Mouse (Mus musculus): ENCODE results near the gene Sept4. TPM values are rescaled to one million over a fixed set of nuclear protein-coding genes. Genes with fewer than 3 reads are reported as not detected.

Gene Sept4
- 7.6 and 8.3 TPM in 2 replicates for polyA plus RNA-seq (2012; rRNA removed)

GRCm38 (mm10) chr11:87568255-87568953, at the start of gene Sept4:
TSS of gene Sept4 (plus strand) at chr11:87568903.

GRCm38 (mm10) chr11:87566501-87566900, 2.2 kb upstream of the Sept4 start, which contains the start of gene Gm11492:
TSS of gene Gm11492 (plus strand) at chr11:87566653.

GRCm38 (mm10) chr11:87591526-87592353, 23.0 kb downstream of the Sept4 start, which contains the start of gene Mtmr4:
TSS of gene Mtmr4 (plus strand) at chr11:87592162.

GRCm38 (mm10) chr11:87616790-87617474, 48.2 kb downstream of the Sept4 start, which contains the start of gene Hsf5:
TSS of gene Hsf5 (plus strand) at chr11:87617164.

Other genes starting within 250 kb of the Sept4 start
- gene Ppm1e, start 209.9 kb upstream of the Sept4 start, polyA plus RNA-seq (2012; rRNA removed): 2.1 and 2.2 TPM in 2 replicates
- 4.2 TPM in 2 replicates for gene Rad51c, start 163.9 kb upstream of the Sept4 start, polyA plus RNA-seq (2012; rRNA removed)
- gene Tex14, start 163.8 kb upstream of the Sept4 start, polyA plus RNA-seq (2012; rRNA removed): 0.12 and 0.20 TPM in 2 replicates
- gene Gm11492, start 2.2 kb upstream of the Sept4 start, polyA plus RNA-seq (2012; rRNA removed): not detected in 2 replicates
- 6.2 and 6.8 TPM in 2 replicates for gene Mtmr4, start 23.3 kb downstream of the Sept4 start, polyA plus RNA-seq (2012; rRNA removed)
- 0.02 TPM in 2 replicates for gene Hsf5, start 48.3 kb downstream of the Sept4 start, polyA plus RNA-seq (2012; rRNA removed)
- 3.4 and 4.6 TPM in 2 replicates for gene Rnf43, start 93.8 kb downstream of the Sept4 start, polyA plus RNA-seq (2012; rRNA removed)
- 113 and 125 TPM in 2 replicates for gene Supt4a, start 168.6 kb downstream of the Sept4 start, polyA plus RNA-seq (2012; rRNA removed)
- gene Tspoap1, start 191.6 kb downstream of the Sept4 start, polyA plus RNA-seq (2012; rRNA removed): 5.5 TPM in 2 replicates
- gene Mpo, start 224.7 kb downstream of the Sept4 start, polyA plus RNA-seq (2012; rRNA removed): 132 and 166 TPM in 2 replicates

Data from liver, embryonic 14 days (tissue).